Mouse (Mus musculus) heart, postnatal 0 days (tissue): ENCODE data around the gene Uvrag.

ENCODE experiments used
- CTCF ChIP-seq: IDR thresholded peaks from 2 replicates; pipeline ENCODE4 v1.5.1; 2016; ENCODE audit warnings: antibody characterized with exemption, control low read depth, low read depth
- EP300 ChIP-seq: IDR thresholded peaks from 2 replicates; pipeline ENCODE4 v1.6.1; 2016; ENCODE audit warnings: antibody characterized with exemption, low read depth

- TF ChIP-seq EP300 (no peak), CTCF (no peak)
These were observed 47.7 kb upstream of the Uvrag start for GRCm38 (mm10) chr7:99188630-99189029.
